Mouse (Mus musculus) urinary bladder, postnatal 25 days (tissue): ENCODE data around the gene Cpne7.

ENCODE experiments used
- DNase-seq: peaks from one replicate; pipeline ENCODE4 v3.0.0; 2022; ENCODE audit warnings: low spot score

The Cpne7 gene

DNA sequence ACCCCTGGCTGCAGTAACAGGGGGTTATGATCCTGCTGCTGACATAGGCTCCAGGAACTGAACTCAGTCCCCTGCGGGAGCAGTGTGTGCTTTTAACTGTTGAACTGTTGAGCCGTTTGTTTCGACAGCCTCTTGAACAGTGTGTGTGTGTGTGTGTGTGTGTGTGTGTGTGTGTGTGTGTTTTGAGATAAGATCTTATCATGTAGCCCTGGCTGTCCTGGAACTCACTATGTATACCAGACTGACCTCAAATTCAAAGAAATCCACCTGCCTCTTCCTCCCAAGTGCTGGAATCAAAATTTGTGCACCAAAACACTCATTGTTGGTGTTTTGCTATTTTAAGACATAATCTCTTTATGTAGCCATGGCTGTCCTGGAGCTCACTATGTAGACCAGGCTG is 2.5 kb upstream of the Cpne7 start:
- DNase-seq, result no peak

DNA sequence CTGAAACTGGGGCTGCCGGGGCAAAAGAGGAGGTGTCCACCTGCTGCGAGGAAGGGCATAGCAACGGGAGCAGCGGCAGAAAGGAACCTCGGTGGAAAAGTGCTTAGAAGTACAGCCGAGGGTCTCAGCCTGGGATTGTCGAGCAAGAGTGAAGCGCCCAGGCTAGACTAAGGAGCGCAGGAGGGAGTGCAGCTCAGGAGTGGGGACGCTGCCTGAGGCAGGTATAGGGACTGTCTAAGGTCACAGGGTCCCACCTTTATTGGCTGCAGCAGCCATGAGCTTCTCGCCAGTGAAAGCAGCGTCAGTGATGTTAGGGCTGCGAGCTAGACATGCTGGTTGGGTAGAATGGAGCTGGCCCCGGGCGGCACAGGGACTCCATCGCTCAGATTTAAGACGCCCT is 570 bp downstream of the Cpne7 start:
- no peak for DNase-seq

DNA sequence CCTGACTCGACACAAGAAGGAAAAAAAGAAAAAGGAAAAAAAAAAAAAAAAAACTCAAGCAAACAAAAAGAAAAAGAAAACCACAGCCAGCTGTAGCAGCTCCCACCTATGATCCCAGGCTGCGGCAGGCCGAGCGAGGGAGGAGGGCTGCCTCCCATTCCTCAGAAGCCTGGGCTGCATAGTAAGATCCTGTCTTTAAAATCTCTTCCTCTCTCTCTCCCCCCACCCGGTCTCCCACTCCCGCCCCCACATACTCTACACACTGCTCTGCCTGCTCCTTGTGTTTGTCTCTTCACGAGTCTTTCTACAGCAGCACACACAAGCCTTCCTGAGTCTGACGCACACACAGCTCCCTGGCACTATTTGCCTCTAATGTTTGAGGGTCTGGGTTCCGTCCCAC is 4.9 kb downstream of the Cpne7 start:
- no peak for DNase-seq

DNA sequence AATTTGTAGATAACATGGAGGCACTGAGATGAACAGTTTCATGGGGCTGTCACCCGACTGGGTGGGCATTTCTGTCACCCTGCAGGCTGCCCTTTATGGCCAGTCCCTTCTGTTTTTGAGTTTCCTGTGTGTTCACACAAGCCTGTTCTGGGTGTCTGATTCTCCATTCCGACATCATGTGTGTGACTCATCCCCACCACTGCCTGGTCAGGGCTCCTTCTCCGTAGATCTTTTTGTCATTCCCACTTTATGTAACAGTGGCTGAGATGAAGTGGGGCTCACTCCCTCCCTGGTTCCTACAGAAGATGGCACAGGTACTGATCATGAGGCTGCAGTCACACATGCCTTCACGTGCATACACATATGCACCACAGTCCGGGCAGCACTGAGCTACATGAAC is 5.5 kb downstream of the Cpne7 start:
- DNase-seq, result no peak

DNA sequence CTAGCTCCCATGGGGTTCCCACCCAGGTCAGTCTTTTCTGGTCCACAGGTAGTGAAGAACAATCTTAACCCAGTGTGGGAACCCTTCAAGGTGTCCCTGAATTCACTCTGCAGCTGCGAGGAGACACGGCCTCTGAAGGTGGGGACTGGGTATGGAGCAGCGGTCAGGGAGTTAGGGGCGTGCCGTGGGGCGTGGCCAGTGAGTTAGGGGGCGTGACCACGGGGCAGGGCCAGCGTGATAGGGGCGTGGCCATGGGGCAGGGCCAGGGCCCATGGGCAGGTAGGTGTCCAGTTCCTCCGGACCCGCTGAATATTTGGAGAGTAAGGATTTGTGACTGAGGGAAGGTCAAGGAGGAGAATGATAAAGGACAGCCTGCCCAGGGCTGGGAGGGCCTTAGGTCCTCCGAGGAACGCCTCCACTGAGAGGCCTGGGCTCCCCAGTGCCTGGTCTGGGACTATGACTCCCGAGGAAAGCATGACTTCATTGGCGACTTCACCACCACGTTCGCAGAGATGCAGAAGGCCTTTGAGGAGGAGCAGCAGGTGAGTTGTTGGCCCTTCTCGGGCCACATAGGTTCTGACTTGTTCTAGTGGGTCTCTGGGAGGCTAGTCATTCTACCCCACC is 9.1 kb downstream of the Cpne7 start:
- peak; percentile 54 for DNase-seq

GRCm38 (mm10) chr8:123131041-123131440 is 13.9 kb downstream of the Cpne7 start:
- DNase-seq, result no peak

DNA sequence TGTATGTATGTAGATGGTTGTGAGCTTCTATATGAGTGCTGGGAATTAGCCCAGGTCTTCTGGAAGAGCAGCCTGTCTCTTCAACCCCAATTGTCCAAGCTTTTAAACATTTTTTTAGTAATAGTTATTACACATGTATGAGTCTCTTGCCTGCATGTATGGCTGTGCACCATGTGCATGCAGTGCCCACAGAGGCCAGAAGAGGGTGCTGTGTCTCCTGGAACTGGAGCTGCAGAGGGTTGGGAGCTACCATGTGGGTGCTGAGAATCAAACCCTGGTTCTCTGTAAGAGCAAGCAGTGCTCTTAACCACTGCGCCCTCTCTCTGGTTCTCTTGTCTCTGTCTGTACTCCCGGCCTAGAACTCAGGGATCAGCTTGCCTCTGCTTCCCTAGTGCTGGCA is 15.8 kb downstream of the Cpne7 start:
- no peak for DNase-seq

GRCm38 (mm10) chr8:123134149-123134713 is 17.1 kb downstream of the Cpne7 start:
- DNase-seq, result no peak

- DNase-seq, result no peak
Measured at GRCm38 (mm10) chr8:123135406-123135805, 18.2 kb downstream of the Cpne7 start.

- DNase-seq, result no peak
Measured at GRCm38 (mm10) chr8:123135806-123136205, 18.6 kb downstream of the Cpne7 start.

GRCm38 (mm10) chr8:123136287-123136686 is 19.1 kb downstream of the Cpne7 start:
- DNase-seq, result no peak

- peak; percentile 50 for DNase-seq
Measured at GRCm38 (mm10) chr8:123137645-123138077, 20.5 kb downstream of the Cpne7 start.

GRCm38 (mm10) chr8:123138741-123139140 is 21.6 kb downstream of the Cpne7 start:
- DNase-seq, result no peak

DNA sequence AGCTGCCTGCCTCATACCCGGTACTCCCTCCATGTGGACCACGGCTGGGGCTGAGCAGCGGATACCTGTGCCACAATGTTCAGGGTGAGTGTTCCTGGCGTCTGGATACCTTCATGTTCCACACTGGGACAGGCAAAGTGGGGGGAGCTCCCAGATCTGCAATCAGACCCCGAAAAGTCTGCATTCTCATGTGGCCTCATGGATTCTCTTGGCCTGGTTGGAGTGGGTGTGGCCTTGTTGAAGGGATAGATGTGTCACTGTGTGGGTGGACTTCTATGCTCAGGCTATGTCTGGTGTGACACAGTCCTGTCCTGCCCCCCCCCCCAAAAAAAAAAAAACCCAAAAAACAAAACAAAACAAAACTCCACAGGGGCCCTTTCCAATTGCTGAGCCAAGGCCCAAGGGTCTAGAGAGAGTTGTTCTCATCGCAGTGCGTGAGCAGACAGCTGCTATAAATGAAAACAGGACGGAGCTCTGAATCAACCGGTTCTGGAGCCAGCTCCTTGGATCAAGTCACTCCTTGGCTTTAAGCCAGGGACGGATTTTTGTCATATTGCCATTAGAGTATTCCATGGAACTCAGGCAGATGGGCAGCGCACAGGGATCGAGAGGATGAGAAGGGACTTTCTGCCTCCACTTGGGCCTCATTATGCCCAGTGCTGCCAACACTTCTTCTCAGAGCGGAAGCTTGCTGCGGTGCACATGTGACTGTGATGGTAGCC is 24.7 kb downstream of the Cpne7 start:
- DNase-seq, result peak; percentile 62

DNA sequence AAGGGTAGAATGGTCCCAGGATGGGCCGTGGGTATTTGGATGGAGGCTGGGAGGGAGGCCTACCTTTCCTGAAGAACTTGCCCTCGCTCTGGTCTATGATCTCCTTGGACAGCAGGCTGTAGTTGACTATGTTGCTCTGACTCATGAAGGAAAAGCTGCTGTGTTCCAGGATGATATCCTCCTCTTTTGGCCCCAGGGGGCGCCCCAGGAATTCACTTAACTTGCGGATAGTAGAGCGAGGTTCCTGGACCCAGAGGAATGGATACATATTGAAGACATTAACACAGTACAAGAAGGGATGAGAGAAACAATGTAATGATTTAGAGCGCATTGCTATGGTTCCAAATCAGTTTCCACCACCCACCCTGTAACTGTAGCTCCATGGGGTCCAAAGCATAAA is 28.1 kb downstream of the Cpne7 start:
- peak; percentile 32 for DNase-seq

- no peak for DNase-seq
Measured at GRCm38 (mm10) chr8:123146390-123146789, 29.2 kb downstream of the Cpne7 start.

- DNase-seq, result no peak
Measured at GRCm38 (mm10) chr8:123150737-123151171, 33.6 kb downstream of the Cpne7 start.

DNA sequence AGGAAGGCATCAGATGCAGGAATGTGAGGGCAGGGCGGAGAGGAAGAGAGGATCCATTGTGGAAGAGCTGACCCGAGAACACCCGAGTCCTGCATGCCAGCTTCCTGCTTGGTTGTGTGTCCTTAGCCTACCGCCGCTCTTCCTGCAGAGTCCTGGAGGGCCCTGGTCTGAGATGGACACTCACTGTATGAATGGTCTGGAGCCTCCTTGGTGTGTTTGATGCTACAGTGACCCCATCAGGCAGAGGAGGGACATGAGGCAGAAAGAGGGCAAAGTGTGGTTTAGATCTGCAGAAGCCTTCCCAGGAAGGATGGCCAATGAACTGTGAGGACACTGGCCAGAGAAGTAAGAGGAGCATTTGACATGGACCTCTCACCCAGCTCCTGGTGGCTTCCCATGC is 38.0 kb downstream of the Cpne7 start:
- DNase-seq, result no peak

DNA sequence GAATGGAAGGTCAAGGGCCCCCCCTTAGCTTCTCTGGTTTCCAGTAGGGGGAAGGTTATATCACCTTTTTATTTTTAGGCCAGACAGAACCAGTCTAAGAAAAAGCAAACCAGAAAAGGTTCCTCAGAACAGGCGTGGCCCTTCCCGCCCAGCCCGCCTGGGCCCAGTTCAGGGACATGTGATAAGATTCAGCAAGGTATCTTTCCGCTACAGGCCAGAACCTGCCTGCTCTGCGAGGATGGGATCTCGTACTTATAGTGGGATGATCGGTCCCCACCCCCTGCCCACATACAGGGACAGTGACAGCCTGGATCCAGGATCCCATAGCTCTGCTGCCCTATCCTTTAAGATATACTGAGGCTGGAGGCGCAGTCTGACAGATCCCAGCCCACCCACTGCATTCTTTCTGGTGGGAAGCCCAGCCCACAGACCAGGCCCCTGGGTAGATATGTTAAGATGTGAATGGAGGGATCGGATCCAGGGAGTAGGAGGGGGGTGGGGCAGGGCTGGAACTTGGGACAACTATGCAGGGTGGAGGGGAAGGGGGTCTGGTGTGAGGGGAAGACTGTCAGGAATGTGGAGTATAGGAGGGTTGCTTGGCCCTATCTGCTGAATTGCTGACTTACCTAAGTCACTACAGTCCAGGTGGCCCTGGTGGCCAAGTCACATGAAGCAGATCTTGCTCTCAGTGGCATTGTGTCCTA is 39.0 kb downstream of the Cpne7 start:
- DNase-seq, result no peak

GRCm38 (mm10) chr8:123157888-123158465 is 40.8 kb downstream of the Cpne7 start, which contains the start of gene Sult5a1:
Sult5a1 (minus strand) TSS chr8:123158315.
- DNase-seq, result no peak

DNA sequence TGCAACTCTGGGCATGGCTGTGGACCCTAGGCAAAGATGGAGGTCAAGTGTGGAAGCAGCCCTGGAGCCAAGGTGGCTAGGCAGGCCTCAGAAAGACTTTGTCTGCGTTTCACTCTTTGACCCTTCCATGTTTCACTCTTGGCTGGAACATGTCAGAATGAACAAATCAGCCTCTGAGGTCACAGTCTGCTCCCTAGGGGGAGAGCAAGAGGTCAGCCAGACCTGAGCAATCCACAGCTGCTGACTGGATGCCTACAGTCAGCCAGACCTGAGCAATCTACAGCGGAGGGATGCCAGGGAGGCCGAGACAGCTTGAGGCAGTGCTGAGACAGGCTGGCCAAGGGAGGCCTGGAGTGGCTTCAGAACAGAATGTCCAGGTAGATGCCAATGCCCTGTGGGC is 64.2 kb downstream of the Cpne7 start:
- DNase-seq, result peak; percentile 4
